Mouse (Mus musculus) forebrain, embryonic 11.5 days (tissue): Measurements from ENCODE around the gene Cd96. TPM values are rescaled to one million over a fixed set of nuclear protein-coding genes. Genes with fewer than 3 reads are reported as not detected.

Source experiments
- ATAC-seq: fragments of 200-750 bp; cut with Nextera tagmentation; replicated peaks from 2 replicates; pipeline ENCODE4 v1.8.0; 2017; ENCODE audit warnings: moderate TSS enrichment; ENCODE audit not compliant: low FRiP score
- DNase-seq: peaks from one replicate; pipeline ENCODE4 v3.0.0-alpha.2; 2017; ENCODE audit warnings: low spot score
- H3K27ac ChIP-seq: fragments of 300-500 bp; sonication (generic); 2 replicates; pipeline ENCODE4 v1.5.1; 2014; ENCODE audit warnings: low read depth, low read length
- H3K27me3 ChIP-seq: fragments of 300-500 bp; sonication (generic); 2 replicates; pipeline ENCODE4 v1.6.1; 2014; ENCODE audit warnings: mild to moderate bottlenecking, low read length, mixed read lengths; ENCODE audit not compliant: control insufficient read depth, insufficient read depth
- H3K36me3 ChIP-seq: fragments of 300-500 bp; sonication (generic); 2 replicates; pipeline ENCODE4 v1.6.1; 2014; ENCODE audit warnings: mild to moderate bottlenecking, low read length, moderate library complexity, mixed read lengths; ENCODE audit not compliant: control insufficient read depth, insufficient read depth
- H3K4me1 ChIP-seq: fragments of 300-500 bp; sonication (generic); replicated peaks from 2 replicates; pipeline ENCODE4 v1.6.1; 2014; ENCODE audit warnings: low read length, mixed read lengths; ENCODE audit not compliant: control insufficient read depth, insufficient read depth
- H3K4me2 ChIP-seq: fragments of 300-500 bp; sonication (generic); 2 replicates; pipeline ENCODE4 v1.6.1; 2014; ENCODE audit warnings: low read depth, mild to moderate bottlenecking, low read length, moderate library complexity, mixed read lengths; ENCODE audit not compliant: severe bottlenecking
- H3K4me3 ChIP-seq: fragments of 300-500 bp; sonication (generic); 2 replicates; pipeline ENCODE4 v1.5.1; 2014; ENCODE audit warnings: low read depth, low read length
- H3K9ac ChIP-seq: fragments of 300-500 bp; sonication (generic); 2 replicates; pipeline ENCODE4 v1.6.1; 2014; ENCODE audit warnings: low read length
- H3K9me3 ChIP-seq: fragments of 300-500 bp; sonication (generic); 2 replicates; pipeline ENCODE4 v1.6.1; 2016; ENCODE audit warnings: low read length, mixed read lengths; ENCODE audit not compliant: control insufficient read depth
- WGBS: fragments of 180-500 bp; shearing (Covaris S2); extraction: QIAGEN DNeasy Blood & Tissue Kit; methylation state at CpG from one replicate; pipeline ENCODE4 v1.1.7; 2014; 5-methylcytosine and 5-hydroxymethylcytosine counted together
- polyA plus RNA-seq: library from polyadenylated mRNA; unstranded; fragments of >200 nt; fragmentation: Nextera tagmentation; extraction: Ambion mirVana; gene quantifications from 2 replicates; pipeline ENCODE4 v1.2.1, GENCODE M21; 2014

Gene Cd96
- polyA plus RNA-seq, 1 experiment from 2014 or later: not detected

DNA sequence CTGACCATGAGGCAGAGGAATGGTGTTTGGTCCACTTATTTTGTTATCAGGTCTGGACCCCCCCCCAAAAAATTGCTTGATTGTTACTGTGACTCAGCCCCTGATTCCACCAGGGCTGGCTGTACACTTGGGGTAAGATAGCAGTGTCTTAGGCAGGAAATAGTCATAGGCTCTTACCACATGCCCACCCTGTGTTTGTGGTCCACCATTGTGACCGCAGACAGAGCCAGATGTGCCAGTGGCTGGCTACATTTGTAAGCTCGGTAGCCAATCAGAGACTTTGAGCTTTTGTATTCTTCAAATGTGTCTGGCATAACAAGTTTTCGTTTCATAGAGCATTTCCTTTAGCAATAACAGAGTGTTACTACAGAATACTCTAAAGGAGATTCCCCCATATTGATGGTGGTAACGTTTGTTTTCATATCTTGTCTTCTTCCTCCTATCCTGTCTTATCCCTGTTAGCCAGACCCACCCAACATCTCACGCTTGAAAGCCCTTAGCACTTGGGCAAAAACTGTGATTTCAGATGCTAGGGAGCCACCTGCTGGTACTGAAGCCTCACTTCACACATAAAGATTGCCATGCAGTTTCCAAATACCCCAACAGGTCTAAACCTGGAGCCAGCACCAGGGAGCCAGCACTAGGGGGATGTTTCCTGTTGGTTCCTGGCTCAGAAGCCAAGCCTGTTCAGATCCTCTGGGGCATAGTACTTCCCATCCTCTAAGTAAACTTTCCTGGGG lies 97.7 kb downstream of the Cd96 start:
- DNase-seq: peak; percentile 61
- Histone ChIP-seq H3K27me3 (no peaks in the 10 kb centered on the region), H3K4me1 (no peaks in the 10 kb centered on the region), H3K27ac (no peak overlapping the region), H3K4me3 (no peak overlapping the region), H3K36me3 (no peaks in the 10 kb centered on the region), H3K4me2 (no peak overlapping the region), H3K9ac (no peak overlapping the region), H3K9me3 (no peaks in the 10 kb centered on the region)
- WGBS: 46% methylated on average over 5 of the region's 5 CpGs
- peak; percentile 85; the same call in 1 of the 2 replicates for ATAC-seq

DNA sequence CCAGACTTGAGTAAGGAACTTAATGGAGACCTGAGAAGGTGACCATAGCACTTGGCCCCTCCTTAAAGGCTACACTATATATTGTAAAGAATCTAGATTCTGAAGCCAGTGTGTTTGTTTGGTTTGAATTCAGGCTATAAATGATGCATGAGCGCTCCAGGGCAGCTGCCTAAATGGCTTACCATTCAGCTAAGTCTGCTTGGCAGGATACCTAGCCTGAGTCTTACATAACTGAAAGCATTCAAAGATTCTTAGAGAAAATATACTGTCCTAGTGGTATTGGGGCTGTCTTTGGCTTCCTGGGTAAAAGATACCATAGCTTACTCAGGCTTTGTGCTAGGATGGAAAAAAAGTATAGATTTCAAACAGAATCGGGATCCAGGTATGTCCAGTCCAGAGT lies 98.7 kb downstream of the Cd96 start:
- no peak for ATAC-seq
- Histone ChIP-seq H3K27ac (no peak overlapping the region), H3K4me2 (no peak overlapping the region), H3K4me1 (no peaks in the 10 kb centered on the region), H3K9me3 (no peaks in the 10 kb centered on the region), H3K4me3 (no peak overlapping the region), H3K27me3 (no peaks in the 10 kb centered on the region), H3K36me3 (no peaks in the 10 kb centered on the region), H3K9ac (no peak overlapping the region)
- DNase-seq: no peak
- 84% methylated on average over 2 of the region's 2 CpGs for WGBS

DNA sequence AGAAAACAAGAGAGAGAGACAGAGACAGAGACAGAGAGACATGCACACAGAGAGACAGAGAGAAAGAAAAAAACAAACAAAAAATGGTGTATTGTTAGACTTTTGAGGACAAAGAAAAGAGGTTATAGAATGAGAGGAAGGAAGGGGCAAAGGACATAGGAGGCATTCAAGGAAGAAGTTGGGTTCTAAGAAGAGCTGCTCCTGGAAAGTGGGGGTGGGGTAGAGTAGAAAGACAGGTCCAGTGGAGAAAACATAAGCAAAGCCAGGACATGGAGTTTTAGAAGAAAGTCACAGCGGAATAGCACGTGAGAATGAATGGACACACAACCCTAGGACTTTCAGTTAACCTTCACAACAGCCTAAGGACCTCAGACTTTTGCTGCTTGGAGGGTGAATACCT lies 99.7 kb downstream of the Cd96 start:
- Histone ChIP-seq H3K27ac (no peak overlapping the region), H3K27me3 (no peaks in the 10 kb centered on the region), H3K4me3 (no peak overlapping the region), H3K36me3 (no peaks in the 10 kb centered on the region), H3K4me2 (no peak overlapping the region), H3K4me1 (no peaks in the 10 kb centered on the region), H3K9ac (no peak overlapping the region), H3K9me3 (no peaks in the 10 kb centered on the region)
- DNase-seq (no peak), ATAC-seq (no peak)
- 85% methylated on average over 2 of the region's 2 CpGs for WGBS

DNA sequence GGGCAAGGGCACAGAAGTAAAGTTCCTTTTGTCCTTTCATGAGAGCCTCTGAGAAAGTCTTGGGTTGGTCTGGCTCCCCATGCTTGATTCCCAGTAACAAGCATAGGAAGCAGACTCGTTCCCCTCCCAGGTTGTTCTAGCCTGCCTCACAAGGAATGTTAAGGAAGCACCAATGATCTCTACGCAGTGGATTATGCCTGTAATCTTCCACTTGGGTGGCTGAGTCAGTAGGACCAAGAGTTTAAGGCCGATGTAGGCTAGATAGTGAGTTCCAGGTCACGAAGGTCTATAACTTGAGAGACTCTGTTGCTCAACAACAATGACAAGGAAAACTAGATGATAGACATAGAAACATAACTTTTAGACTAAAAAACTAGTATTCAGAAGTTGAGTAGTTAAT lies 100.3 kb downstream of the Cd96 start:
- no peak overlapping the region for H3K9ac ChIP-seq
- H3K27me3 ChIP-seq: no peaks in the 10 kb centered on the region
- H3K9me3 ChIP-seq: no peaks in the 10 kb centered on the region
- no peak for ATAC-seq
- H3K27ac ChIP-seq: no peak overlapping the region
- WGBS: 84% methylated on average over 4 of the region's 4 CpGs
- no peak overlapping the region for H3K4me3 ChIP-seq
- no peak overlapping the region for H3K4me2 ChIP-seq
- H3K36me3 ChIP-seq: no peaks in the 10 kb centered on the region
- H3K4me1 ChIP-seq: no peaks in the 10 kb centered on the region
- DNase-seq: no peak

DNA sequence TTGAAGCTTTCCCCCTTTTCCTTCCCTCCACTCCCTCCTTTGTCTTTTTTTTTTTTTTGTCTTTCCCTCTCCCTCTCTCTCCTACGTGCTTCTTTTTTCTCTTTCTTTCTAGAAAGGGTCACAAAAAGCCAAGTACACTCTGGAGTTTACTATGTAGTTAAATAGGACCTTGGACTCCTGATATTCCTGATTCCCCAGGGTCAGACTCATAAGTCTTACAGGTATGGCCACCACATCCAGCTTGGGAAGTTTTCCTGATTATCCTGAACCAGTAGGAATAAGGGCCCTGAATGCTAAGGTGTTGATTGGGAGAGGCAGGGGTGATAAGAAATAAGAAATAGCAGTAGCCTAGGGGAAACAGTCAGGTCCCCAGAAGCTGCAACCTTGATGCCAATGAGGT lies 100.7 kb downstream of the Cd96 start:
- Histone ChIP-seq H3K36me3 (no peaks in the 10 kb centered on the region), H3K4me1 (no peaks in the 10 kb centered on the region), H3K27ac (no peak overlapping the region), H3K27me3 (no peaks in the 10 kb centered on the region), H3K9ac (no peak overlapping the region), H3K4me3 (no peak overlapping the region), H3K9me3 (no peaks in the 10 kb centered on the region), H3K4me2 (no peak overlapping the region)
- DNase-seq (no peak), ATAC-seq (no peak)
- WGBS: 64% methylated on average over 1 of the region's 1 CpGs

DNA sequence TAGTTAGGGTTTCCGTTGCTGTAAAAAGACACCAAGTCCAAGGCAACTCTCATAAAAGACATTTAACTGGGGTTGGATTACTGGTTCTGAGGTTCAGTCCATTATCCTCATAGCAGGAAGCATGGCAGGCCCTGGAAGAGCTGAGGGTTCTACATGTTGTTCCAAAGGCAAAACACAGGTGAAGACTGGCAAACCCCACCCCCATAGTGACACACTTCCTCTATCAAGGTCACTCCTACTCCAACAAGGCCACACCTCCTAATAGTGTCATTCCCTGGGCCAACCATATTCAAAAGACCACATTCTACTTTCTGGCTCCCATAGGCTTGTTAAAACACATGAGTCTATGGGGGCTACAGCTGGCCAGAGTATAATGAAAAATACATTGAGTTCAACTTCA lies 108.4 kb downstream of the Cd96 start:
- Histone ChIP-seq H3K9ac (no peak overlapping the region), H3K9me3 (no peaks in the 10 kb centered on the region), H3K27me3 (no peaks in the 10 kb centered on the region), H3K36me3 (no peaks in the 10 kb centered on the region), H3K4me2 (no peak overlapping the region), H3K4me1 (no peaks in the 10 kb centered on the region; the same call in 1 of the 2 replicates), H3K4me3 (no peak overlapping the region), H3K27ac (no peak overlapping the region)
- ATAC-seq: no peak
- 94% methylated on average over 1 of the region's 1 CpGs for WGBS
- no peak for DNase-seq

DNA sequence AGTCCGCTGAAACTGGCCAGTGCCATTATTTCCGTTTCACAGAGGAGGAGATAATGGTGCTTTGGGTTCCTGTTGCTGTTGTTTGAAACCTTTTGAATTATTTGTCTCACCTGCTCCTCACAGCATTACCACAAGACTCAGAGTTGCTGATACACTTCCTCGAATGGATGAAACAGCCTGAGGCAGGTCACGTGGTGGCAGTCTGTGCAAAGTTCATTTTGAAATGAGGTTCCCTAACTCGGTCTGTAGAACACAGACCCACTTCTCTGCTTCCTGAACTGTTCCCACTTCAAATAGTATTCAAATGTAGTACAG lies 109.2 kb downstream of the Cd96 start:
- Histone ChIP-seq H3K27ac (0 out of 2 replicates have a peak overlapping the region, but pooled peaks have one; percentile 31), H3K9me3 (no peaks in the 10 kb centered on the region), H3K9ac (peak overlapping the region; percentile 68), H3K4me3 (peak overlapping the region; percentile 60), H3K36me3 (no peaks in the 10 kb centered on the region), H3K4me2 (peak overlapping the region; percentile 78), H3K4me1 (no peaks in the 10 kb centered on the region; the same call in 1 of the 2 replicates), H3K27me3 (no peaks in the 10 kb centered on the region)
- peak; percentile 19; the same call in 1 of the 2 replicates for ATAC-seq
- WGBS: 8% methylated on average over 5 of the region's 5 CpGs
- no peak for DNase-seq

DNA sequence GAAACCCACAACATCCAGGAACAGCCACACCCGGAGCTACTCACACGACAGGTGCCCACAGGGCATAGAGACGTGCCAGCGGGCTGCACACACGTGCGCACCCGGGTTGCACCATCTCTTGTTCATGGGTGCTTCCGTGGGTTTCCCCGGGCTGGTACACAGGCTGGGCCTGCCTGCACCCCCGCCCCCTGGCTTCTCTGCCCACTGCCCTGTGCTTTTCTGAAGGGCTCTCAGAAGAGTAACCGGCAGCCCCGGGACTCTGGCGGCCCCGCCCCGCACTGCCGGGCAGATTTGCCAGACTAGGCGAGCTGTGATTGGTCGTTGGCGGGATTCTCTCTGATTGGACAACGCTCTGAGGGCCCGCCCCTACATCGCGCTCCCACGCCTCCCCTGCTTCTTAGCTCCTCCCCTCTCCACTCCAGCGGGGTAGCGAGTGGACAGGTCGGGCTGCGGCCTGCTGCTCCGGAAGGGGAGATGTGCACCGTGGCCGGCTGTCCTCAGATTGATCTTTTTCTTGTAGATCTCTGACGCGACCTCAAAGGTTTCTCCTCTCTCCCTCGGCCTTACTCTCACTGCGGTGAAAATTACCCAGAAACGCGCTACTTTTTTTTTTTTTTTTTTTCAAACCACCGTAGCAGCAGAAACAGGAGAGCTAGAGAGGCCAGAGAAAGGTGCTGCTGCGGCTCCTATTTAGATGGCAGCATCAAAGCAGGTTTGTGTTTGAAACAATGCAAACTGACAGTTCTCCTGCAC lies 109.7 kb downstream of the Cd96 start, which contains the start of gene Plcxd2:
TSS of gene Plcxd2 (minus strand) at position 66 of the 753 bp plus-strand sequence.
- peak; percentile 97 for DNase-seq
- Histone ChIP-seq H3K9me3 (no peaks in the 10 kb centered on the region), H3K9ac (peak within 1 kb of the TSS; percentile 68), H3K27me3 (no peaks in the 10 kb centered on the region), H3K4me2 (peak within 1 kb of the TSS; percentile 78), H3K27ac (0 out of 2 replicates have a peak within 1 kb of the TSS, but pooled peaks have one; percentile 31), H3K4me1 (no peaks in the 10 kb centered on the region; the same call in 1 of the 2 replicates), H3K36me3 (no peaks in the 10 kb centered on the region), H3K4me3 (peak within 1 kb of the TSS; percentile 60)
- under 1% methylated on average over 38 of the region's 39 CpGs for WGBS
- peak; percentile 100 for ATAC-seq
